Comparison of ENCODE assay signal across 14 mouse cellular contexts in the genomic region with DNA sequence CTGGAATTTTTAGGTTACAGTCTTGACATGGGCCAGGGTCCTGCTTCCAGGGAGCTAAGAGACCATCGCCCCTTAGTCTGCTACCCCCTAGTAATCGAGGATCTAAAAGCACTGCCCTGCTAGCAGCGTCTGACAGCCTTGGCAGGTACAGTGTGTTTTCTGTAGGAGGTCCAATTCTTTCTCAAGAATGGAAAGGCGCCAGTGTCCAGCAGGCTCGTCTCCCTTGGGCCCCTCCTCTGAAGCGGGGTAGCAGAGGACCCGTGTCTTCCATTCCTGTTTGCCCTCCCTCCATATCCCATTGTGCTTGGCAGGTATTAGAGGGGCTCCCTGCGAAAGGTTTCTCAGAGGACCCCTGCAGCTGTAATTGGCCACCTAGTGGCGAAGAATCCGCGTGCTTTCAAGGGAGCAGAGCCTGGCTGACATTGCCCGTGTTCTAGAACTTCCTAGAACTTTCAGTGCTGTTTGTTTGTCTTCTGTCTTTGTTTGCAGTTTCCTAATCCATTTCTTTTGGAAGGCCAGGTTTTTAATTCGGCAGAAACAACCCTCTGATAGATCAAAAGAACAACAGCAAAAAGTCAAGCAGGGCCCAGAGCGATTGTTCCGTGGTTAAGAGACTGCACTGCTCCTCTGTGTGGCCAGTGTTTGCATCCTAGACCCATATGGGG.
DNase-seq lines count a peak whose midpoint lies in the region; ATAC-seq and TF ChIP-seq lines count a peak whose summit lies in the region.
"Had no signal": no experiment of that assay in that cellular context is flagged by ENCODE, and none has a peak within 500 bp of the region (broad histone marks: within the 10 kb centered on the region; RNA-seq: fewer than 3 reads in every experiment).

No protein-coding gene starts in this region.

- DNase-seq in adrenal gland, postnatal 10 days = peak; percentile 47
- no peak for DNase-seq in adrenal gland, adult 8-10 months
- DNase-seq in hindbrain, postnatal 0 days (ENCODE audit: low spot score) = peak; percentile 49
- DNase-seq in hindbrain, embryonic 11.5 days (ENCODE audit: low spot score) = no peak
- DNase-seq in midbrain, postnatal 0 days (ENCODE audit: low spot score) = no peak
- DNase-seq in thymus, postnatal 10 days (ENCODE audit: low spot score in 2 of 2) = no peak
- DNase-seq: cerebellum, adult 9-10 months; gastrocnemius, postnatal 10 days; right cerebral cortex, postnatal 4 days; thymus, adult 18-20 months had no signal

- no peaks in the 10 kb centered on the region for H3K27me3 ChIP-seq in hindbrain, postnatal 0 days (ENCODE audit: insufficient read depth, low read length)
- no peaks in the 10 kb centered on the region for H3K27me3 ChIP-seq in hindbrain, embryonic 11.5 days (ENCODE audit: control insufficient read depth, insufficient read depth, low read length)
- no peaks in the 10 kb centered on the region for H3K27me3 ChIP-seq in midbrain, postnatal 0 days (ENCODE audit: insufficient read depth, low read length)
- no peaks in the 10 kb centered on the region for H3K27me3 ChIP-seq in midbrain, embryonic 13.5 days
- no peaks in the 10 kb centered on the region for H3K27me3 ChIP-seq in small intestine, adult 2 months (ENCODE audit: control insufficient read depth, insufficient read depth, low read length)
- H3K27me3 ChIP-seq: midbrain, embryonic 12.5 days had no signal

- peak; percentile 70 for TF ChIP-seq CTCF in hindbrain, postnatal 0 days (IDR thresholded peaks at IDR 0.05; ENCODE audit: low read depth)
- TF ChIP-seq CTCF in midbrain, postnatal 0 days (IDR thresholded peaks at IDR 0.05) = peak; percentile 71
- TF ChIP-seq CTCF in small intestine, adult 2 months (IDR thresholded peaks at IDR 0.05; ENCODE audit: extremely low read depth, insufficient read length, insufficient replicate concordance, low read depth, low read length) = peak; percentile 35; the same call in 1 of the 2 replicates

- no peak for TF ChIP-seq POLR2A in small intestine, adult 2 months (IDR thresholded peaks at IDR 0.05; ENCODE audit: low read depth, low read length)

- no peaks in the 10 kb centered on the region for H3K36me3 ChIP-seq in hindbrain, postnatal 0 days (ENCODE audit: insufficient read depth, low read length)
- no peaks in the 10 kb centered on the region for H3K36me3 ChIP-seq in hindbrain, embryonic 11.5 days (ENCODE audit: control insufficient read depth, insufficient read depth, low read length)
- H3K36me3 ChIP-seq in midbrain, postnatal 0 days (ENCODE audit: insufficient read depth, low read length) = no peaks in the 10 kb centered on the region
- H3K36me3 ChIP-seq in midbrain, embryonic 13.5 days = no peaks in the 10 kb centered on the region
- no peaks in the 10 kb centered on the region for H3K36me3 ChIP-seq in small intestine, adult 2 months (ENCODE audit: control insufficient read depth, insufficient read depth, low read length)
- H3K36me3 ChIP-seq: G1E; midbrain, embryonic 12.5 days had no signal

- H3K4me3 ChIP-seq in hindbrain, postnatal 0 days (ENCODE audit: low read length) = no peak overlapping the region
- H3K4me3 ChIP-seq in hindbrain, embryonic 11.5 days (ENCODE audit: low read depth, low read length) = no peak overlapping the region
- no peak overlapping the region for H3K4me3 ChIP-seq in midbrain, postnatal 0 days (ENCODE audit: low read depth, low read length)
- H3K4me3 ChIP-seq in midbrain, embryonic 13.5 days (replicated peaks) = no peak overlapping the region
- H3K4me3 ChIP-seq in small intestine, adult 2 months (ENCODE audit: low read depth, low read length) = no peak overlapping the region
- H3K4me3 ChIP-seq: midbrain, embryonic 12.5 days had no signal

- no peaks in the 10 kb centered on the region for H3K9me3 ChIP-seq in hindbrain, postnatal 0 days (ENCODE audit: low read length)
- no peaks in the 10 kb centered on the region for H3K9me3 ChIP-seq in hindbrain, embryonic 11.5 days (ENCODE audit: control insufficient read depth, low read length)
- no peaks in the 10 kb centered on the region for H3K9me3 ChIP-seq in midbrain, postnatal 0 days (ENCODE audit: low read length)
- H3K9me3 ChIP-seq in midbrain, embryonic 13.5 days = no peaks in the 10 kb centered on the region
- H3K9me3 ChIP-seq: G1E; midbrain, embryonic 12.5 days had no signal

- no peak overlapping the region for H3K27ac ChIP-seq in hindbrain, postnatal 0 days
- H3K27ac ChIP-seq in hindbrain, embryonic 11.5 days (ENCODE audit: low read depth, low read length) = no peak overlapping the region
- no peak overlapping the region for H3K27ac ChIP-seq in midbrain, postnatal 0 days (ENCODE audit: low read depth, low read length)
- H3K27ac ChIP-seq in midbrain, embryonic 13.5 days = no peak overlapping the region
- H3K27ac ChIP-seq in small intestine, adult 2 months (ENCODE audit: insufficient read depth, low read depth, low read length) = no peak overlapping the region
- H3K27ac ChIP-seq: midbrain, embryonic 12.5 days had no signal

- ATAC-seq in hindbrain, postnatal 0 days = no peak
- ATAC-seq in hindbrain, embryonic 11.5 days (ENCODE audit: low FRiP score) = no peak
- no peak for ATAC-seq in midbrain, postnatal 0 days (ENCODE audit: low FRiP score)
- ATAC-seq in midbrain, embryonic 13.5 days = no peak

- H3K4me1 ChIP-seq in hindbrain, postnatal 0 days (ENCODE audit: insufficient read depth, low read length) = no peaks in the 10 kb centered on the region
- H3K4me1 ChIP-seq in hindbrain, embryonic 11.5 days (replicated peaks; ENCODE audit: control insufficient read depth, insufficient read depth, low read length) = no peaks in the 10 kb centered on the region
- H3K4me1 ChIP-seq in midbrain, postnatal 0 days (ENCODE audit: insufficient read depth, low read length) = no peaks in the 10 kb centered on the region
- no peaks in the 10 kb centered on the region for H3K4me1 ChIP-seq in midbrain, embryonic 13.5 days (replicated peaks)
- no peaks in the 10 kb centered on the region for H3K4me1 ChIP-seq in small intestine, adult 2 months (ENCODE audit: control insufficient read depth, insufficient read depth, insufficient read length, low read length)
- H3K4me1 ChIP-seq: midbrain, embryonic 12.5 days had no signal

- no peak overlapping the region for H3K4me2 ChIP-seq in hindbrain, postnatal 0 days (ENCODE audit: low read depth, low read length)
- no peak overlapping the region for H3K4me2 ChIP-seq in hindbrain, embryonic 11.5 days (replicated peaks; ENCODE audit: low read depth, low read length)
- H3K4me2 ChIP-seq in midbrain, postnatal 0 days (ENCODE audit: low read depth, low read length, poor library complexity, severe bottlenecking) = no peak overlapping the region
- no peak overlapping the region for H3K4me2 ChIP-seq in midbrain, embryonic 13.5 days (replicated peaks)
- H3K4me2 ChIP-seq: midbrain, embryonic 12.5 days had no signal

- 56% methylated on average over 15 of the region's 15 CpGs for WGBS in hindbrain, postnatal 0 days
- 63% methylated on average over 15 of the region's 15 CpGs for WGBS in hindbrain, embryonic 11.5 days
- 53% methylated on average over 15 of the region's 15 CpGs for WGBS in midbrain, postnatal 0 days
- 58% methylated on average over 15 of the region's 15 CpGs for WGBS in midbrain, embryonic 13.5 days
- 57% methylated on average over 15 of the region's 15 CpGs for WGBS in small intestine, adult 2 months

- H3K9ac ChIP-seq in hindbrain, postnatal 0 days (replicated peaks; ENCODE audit: low read length) = no peak overlapping the region
- H3K9ac ChIP-seq in hindbrain, embryonic 11.5 days (ENCODE audit: low read depth, low read length) = no peak overlapping the region
- H3K9ac ChIP-seq in midbrain, postnatal 0 days (replicated peaks; ENCODE audit: low read length, poor library complexity, severe bottlenecking) = no peak overlapping the region
- no peak overlapping the region for H3K9ac ChIP-seq in midbrain, embryonic 13.5 days (replicated peaks)
- H3K9ac ChIP-seq: midbrain, embryonic 12.5 days had no signal

Comparison
In these comparisons a context has a peak if more than half of its experiments do, and no peak if none do; other contexts are left out.
1. DNase-seq: peak in adrenal gland, postnatal 10 days (single experiment) and hindbrain, postnatal 0 days (single experiment); none in adrenal gland, adult 8-10 months (single experiment), hindbrain, embryonic 11.5 days (single experiment), midbrain, postnatal 0 days (single experiment) and thymus, postnatal 10 days (0 of 2).
2. Peak in every context shown above with its lines, with median percentiles within 50 percentile points of each other: CTCF ChIP-seq.